ENCODE assay signal across 27 mouse cellular contexts in genomic region chr1:97746261-97746660, GRCm38 (mm10). TPM values are rescaled to one million over a fixed set of nuclear protein-coding genes. Genes with fewer than 3 reads are reported as not detected.
A peak's percentile ranks its signal among the peaks of the same experiment; 100 is the strongest.
DNase-seq lines count a peak whose midpoint lies in the region; ATAC-seq and TF ChIP-seq lines count a peak whose summit lies in the region.
"Had no signal": no experiment of that assay in that cellular context is flagged by ENCODE, and none has a peak within 500 bp of the region (broad histone marks: within the 10 kb centered on the region; RNA-seq: fewer than 3 reads in every experiment).

No protein-coding gene starts in this region.

- peak; percentile 55 for DNase-seq in CD4-positive helper T cell, adult 2 months (ENCODE audit: low read depth, low spot score)
- no peak for DNase-seq in frontal cortex, adult 2 months (ENCODE audit: extremely low spot score in 1 of 2, low spot score in 1 of 2)
- DNase-seq in cerebellum, adult 9-10 months = no peak
- DNase-seq in kidney, adult 2 months = no peak
- DNase-seq: adrenal gland, adult 8-10 months; adrenal gland, postnatal 14 days; adrenal gland, postnatal 36 days; B cell, adult 2 months; cerebellum, adult 11-12 months; cerebellum, adult 2 months; cerebellum, adult 9-11 months; cerebellum, postnatal 14 days; cerebellum, postnatal 36 days; embryo, embryonic 11 days had no signal

- H3K27me3 ChIP-seq in neural tube, embryonic 15.5 days (replicated peaks) = no peaks in the 10 kb centered on the region
- no peaks in the 10 kb centered on the region for H3K27me3 ChIP-seq in kidney, adult 2 months (replicated peaks; ENCODE audit: control insufficient read depth, insufficient read depth, low read length)
- H3K27me3 ChIP-seq: embryonic facial prominence, embryonic 13.5 days; embryonic facial prominence, embryonic 15.5 days; forebrain, embryonic 12.5 days; Patski had no signal

- ATAC-seq in CD4-positive, CD25-positive, alpha-beta regulatory T cell, adult 4 months = peak; percentile 89
- peak; percentile 91 for ATAC-seq in activated CD4-positive, CD25-positive, alpha-beta regulatory T cell, adult 4 months
- peak; percentile 92 for ATAC-seq in inflammation-experienced regulatory T-cells, adult 6 months
- no peak for ATAC-seq in neural tube, embryonic 15.5 days (ENCODE audit: low FRiP score)
- ATAC-seq: forebrain, embryonic 14.5 days; forebrain, embryonic 16.5 days; Patski had no signal

- no peak overlapping the region for H3K4me3 ChIP-seq in neural tube, embryonic 15.5 days (replicated peaks)
- no peak overlapping the region for H3K4me3 ChIP-seq in kidney, adult 2 months (ENCODE audit: insufficient read depth, low read depth, low read length)
- H3K4me3 ChIP-seq: embryonic facial prominence, embryonic 13.5 days; embryonic facial prominence, embryonic 15.5 days; erythroblast, embryonic 14.5 days; forebrain, embryonic 10.5 days; forebrain, embryonic 12.5 days had no signal

- H3K9ac ChIP-seq in neural tube, embryonic 15.5 days (replicated peaks) = no peak overlapping the region
- H3K9ac ChIP-seq: embryonic facial prominence, embryonic 13.5 days; embryonic facial prominence, embryonic 15.5 days; forebrain, embryonic 12.5 days had no signal

- peaks cover 51% of the 10 kb centered on the region for H3K36me3 ChIP-seq in neural tube, embryonic 15.5 days
- peaks cover 4% of the 10 kb centered on the region for H3K36me3 ChIP-seq in kidney, adult 2 months (ENCODE audit: control insufficient read depth, insufficient read depth, low read length)

- WGBS in neural tube, embryonic 15.5 days = over 99% methylated on average over 7 of the region's 7 CpGs
- WGBS in kidney, adult 2 months = 94% methylated on average over 7 of the region's 7 CpGs

- no peak overlapping the region for H3K27ac ChIP-seq in neural tube, embryonic 15.5 days (replicated peaks)
- H3K27ac ChIP-seq in kidney, adult 2 months (ENCODE audit: insufficient read depth, low read depth, low read length) = no peak overlapping the region
- H3K27ac ChIP-seq: embryonic facial prominence, embryonic 13.5 days; embryonic facial prominence, embryonic 15.5 days; forebrain, embryonic 10.5 days; forebrain, embryonic 12.5 days had no signal

- H3K4me1 ChIP-seq in neural tube, embryonic 15.5 days = no peaks in the 10 kb centered on the region
- no peaks in the 10 kb centered on the region for H3K4me1 ChIP-seq in kidney, adult 2 months (ENCODE audit: control insufficient read depth, insufficient read depth, low read length)
- H3K4me1 ChIP-seq: embryonic facial prominence, embryonic 13.5 days; embryonic facial prominence, embryonic 15.5 days; forebrain, embryonic 10.5 days; forebrain, embryonic 12.5 days had no signal

- no peak for TF ChIP-seq CTCF in kidney, adult 2 months (conservative IDR thresholded peaks at IDR 0.05; ENCODE audit: insufficient read depth, insufficient read length, low read depth, low read length)

- TF ChIP-seq POLR2A in kidney, adult 2 months (IDR thresholded peaks at IDR 0.05; ENCODE audit: low read depth, low read length) = no peak

- H3K9me3 ChIP-seq in neural tube, embryonic 15.5 days (replicated peaks) = no peaks in the 10 kb centered on the region
- H3K9me3 ChIP-seq: embryonic facial prominence, embryonic 13.5 days; embryonic facial prominence, embryonic 15.5 days; forebrain, embryonic 10.5 days; forebrain, embryonic 12.5 days; G1E had no signal

- no peak overlapping the region for H3K4me2 ChIP-seq in neural tube, embryonic 15.5 days
- H3K4me2 ChIP-seq: embryonic facial prominence, embryonic 13.5 days; embryonic facial prominence, embryonic 15.5 days; forebrain, embryonic 12.5 days had no signal

RNA-seq across cellular contexts. Expression of gene Gin1, which starts 23.7 kb away (rescaled TPM):
- 10 to 100 TPM; 27.2 to 31.3 TPM for polyA plus RNA-seq in CD4-positive, CD25-positive, alpha-beta regulatory T cell, adult 4 months (2017; shearing (Covaris generic))
- polyA plus RNA-seq in activated CD4-positive, CD25-positive, alpha-beta regulatory T cell, adult 4 months (2017; shearing (Covaris generic)) = 10 to 100 TPM; 23.0 to 26.9 TPM
- polyA plus RNA-seq in inflammation-experienced regulatory T-cells, adult 6 months (2017; shearing (Covaris generic)) = 10 to 100 TPM; 18.8 to 27.8 (median 21.5) TPM
- polyA plus RNA-seq in neural tube, embryonic 15.5 days (2015; fragmentation: Nextera tagmentation; extraction: Ambion mirVana) = 15.7 and 16.8 TPM in 2 replicates
- 9.8 and 11.5 TPM in 2 replicates for polyA plus RNA-seq in frontal cortex, adult 2 months (2012; rRNA removed)
- polyA plus RNA-seq in kidney, adult 2 months (2012; rRNA removed) = 2.9 TPM in 2 replicates

RNA-seq across cellular contexts. Expression of gene Ppip5k2, which starts 23.9 kb away (rescaled TPM):
- polyA plus RNA-seq in CD4-positive, CD25-positive, alpha-beta regulatory T cell, adult 4 months (2017; shearing (Covaris generic)) = 10 to 100 TPM; 27.8 to 33.8 TPM
- polyA plus RNA-seq in activated CD4-positive, CD25-positive, alpha-beta regulatory T cell, adult 4 months (2017; shearing (Covaris generic)) = 10 to 100 TPM; 29.4 to 30.9 TPM
- 10 to 100 TPM; 30.7 to 38.6 (median 38.6) TPM for polyA plus RNA-seq in inflammation-experienced regulatory T-cells, adult 6 months (2017; shearing (Covaris generic))
- polyA plus RNA-seq in neural tube, embryonic 15.5 days (2015; fragmentation: Nextera tagmentation; extraction: Ambion mirVana) = 46.2 and 51.2 TPM in 2 replicates
- polyA plus RNA-seq in frontal cortex, adult 2 months (2012; rRNA removed) = 18.6 TPM in 2 replicates
- 3.7 and 4.0 TPM in 2 replicates for polyA plus RNA-seq in kidney, adult 2 months (2012; rRNA removed)
